Mouse (Mus musculus) megakaryocyte, embryonic 14.5 days (primary cell): Measurements from ENCODE around the gene Cd247.

ENCODE experiments used
- FLI1 ChIP-seq: IDR thresholded peaks from 2 replicates; pipeline ENCODE4 v1.6.1; 2012; ENCODE audit warnings: low read length, inconsistent platforms, mixed read lengths
- GATA1 ChIP-seq: IDR thresholded peaks from 3 replicates; pipeline ENCODE4 v1.6.1; 2012; ENCODE audit warnings: mixed read lengths, low read length, inconsistent platforms, borderline replicate concordance

DNA sequence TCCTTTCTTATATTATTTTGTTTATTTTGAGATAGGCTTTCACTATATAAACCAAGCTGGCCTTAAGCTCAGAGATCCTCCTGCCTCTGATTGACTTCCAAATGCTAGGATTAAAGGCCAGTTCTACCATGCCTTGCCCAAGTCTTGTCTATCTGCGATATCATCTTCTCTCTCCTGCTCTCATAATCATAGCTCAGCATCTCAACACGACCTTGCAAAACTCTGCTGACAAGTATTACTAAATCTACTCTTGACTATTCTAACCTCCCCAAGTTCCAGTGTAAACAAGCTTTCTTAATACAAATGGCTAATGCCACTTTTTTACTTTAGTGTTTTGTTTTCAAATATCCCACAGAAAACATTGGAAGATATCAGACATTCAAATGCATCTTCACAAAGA lies 119.7 kb downstream of the Cd247 start:
- TF ChIP-seq GATA1 (no peak), FLI1 (no peak)
